Mouse (Mus musculus) lung, postnatal 36 days (tissue): Measurements from ENCODE around the gene Uqcr11.

Experiments used
- DNase-seq: peaks from one replicate; pipeline ENCODE4 v3.0.0; 2022; ENCODE audit warnings: mixed read lengths

Gene Uqcr11

DNA sequence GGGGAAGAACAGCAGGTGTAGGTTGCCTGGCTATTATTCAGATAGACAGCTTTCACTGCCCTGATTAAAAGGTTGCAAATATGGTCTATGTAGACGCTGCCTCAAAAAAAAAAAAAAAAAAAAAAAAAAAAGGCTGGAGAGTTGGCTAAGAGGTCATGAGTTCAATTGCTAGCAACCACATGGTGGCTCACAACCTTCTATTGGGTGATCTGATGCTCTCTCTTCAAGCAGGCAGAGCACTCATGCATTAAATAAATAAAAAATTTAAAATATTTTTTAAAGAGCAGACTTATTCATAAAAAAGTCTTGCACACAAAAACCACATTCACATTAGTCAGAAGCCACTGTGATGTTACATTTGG is 8.5 kb downstream of the Uqcr11 start:
- DNase-seq: no peak

DNA sequence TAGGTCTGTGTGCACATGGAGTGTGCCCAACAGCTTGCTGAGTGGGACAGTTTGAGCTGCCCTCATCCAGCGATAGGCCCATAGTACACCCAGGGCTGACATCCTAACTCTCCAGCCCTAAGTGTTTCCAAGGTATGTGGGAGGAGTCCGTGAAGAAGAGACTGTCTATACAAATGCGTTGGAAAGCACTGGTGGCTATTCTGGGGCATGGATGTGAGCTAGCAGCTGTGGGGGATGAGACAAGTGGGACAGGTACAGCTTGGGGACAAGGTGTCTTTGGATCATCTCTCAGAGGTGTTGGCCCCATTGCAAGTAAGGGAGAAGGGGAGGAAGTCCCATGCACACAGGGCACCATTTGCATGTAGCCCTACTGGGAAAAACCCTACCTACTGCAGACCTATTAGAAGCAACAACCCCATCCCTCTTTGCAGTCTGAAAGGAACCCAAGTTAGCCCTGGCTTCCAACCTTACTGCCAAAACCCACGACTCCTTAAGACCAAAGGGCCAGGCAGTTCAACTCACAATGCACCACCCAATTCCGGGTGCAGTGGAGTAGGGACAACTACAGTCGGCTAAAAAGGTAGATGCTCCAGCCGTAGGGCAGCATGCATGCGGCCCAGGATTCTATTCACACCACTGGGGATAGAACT is 9.0 kb downstream of the Uqcr11 start:
- DNase-seq: no peak

DNA sequence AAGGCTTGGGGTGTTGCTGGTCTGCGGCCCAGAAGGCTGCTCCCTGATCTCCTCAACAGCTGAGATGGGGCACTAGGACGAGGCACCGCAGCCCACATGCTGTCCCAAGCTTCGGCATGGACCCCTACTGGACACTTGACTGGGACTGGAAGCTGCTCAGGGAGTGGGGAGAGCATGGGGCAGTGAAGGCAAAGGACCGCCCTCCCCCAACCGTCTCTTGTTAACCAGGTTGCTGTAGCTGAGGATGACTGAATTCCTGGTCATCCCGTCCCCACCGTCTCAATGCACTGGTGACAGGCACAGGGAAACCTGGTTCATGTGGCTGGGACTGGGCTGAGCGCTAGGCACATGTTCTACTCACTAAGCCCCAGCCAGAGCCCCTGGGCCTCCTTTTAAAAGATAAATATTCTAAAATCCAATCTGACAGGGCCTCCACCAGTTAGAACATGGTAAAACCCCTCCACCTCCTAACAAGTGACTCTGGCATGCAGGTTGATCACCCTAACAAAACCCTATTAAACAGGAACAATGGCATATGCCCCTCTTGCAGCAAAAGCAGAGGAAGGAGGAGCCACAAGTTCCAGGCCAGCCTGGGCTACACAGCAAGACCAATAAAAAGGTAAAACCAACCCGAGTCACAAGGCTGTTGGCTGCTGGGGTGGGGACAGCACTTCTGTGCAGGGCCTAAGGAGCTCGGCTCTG is 9.7 kb downstream of the Uqcr11 start:
- DNase-seq: no peak

DNA sequence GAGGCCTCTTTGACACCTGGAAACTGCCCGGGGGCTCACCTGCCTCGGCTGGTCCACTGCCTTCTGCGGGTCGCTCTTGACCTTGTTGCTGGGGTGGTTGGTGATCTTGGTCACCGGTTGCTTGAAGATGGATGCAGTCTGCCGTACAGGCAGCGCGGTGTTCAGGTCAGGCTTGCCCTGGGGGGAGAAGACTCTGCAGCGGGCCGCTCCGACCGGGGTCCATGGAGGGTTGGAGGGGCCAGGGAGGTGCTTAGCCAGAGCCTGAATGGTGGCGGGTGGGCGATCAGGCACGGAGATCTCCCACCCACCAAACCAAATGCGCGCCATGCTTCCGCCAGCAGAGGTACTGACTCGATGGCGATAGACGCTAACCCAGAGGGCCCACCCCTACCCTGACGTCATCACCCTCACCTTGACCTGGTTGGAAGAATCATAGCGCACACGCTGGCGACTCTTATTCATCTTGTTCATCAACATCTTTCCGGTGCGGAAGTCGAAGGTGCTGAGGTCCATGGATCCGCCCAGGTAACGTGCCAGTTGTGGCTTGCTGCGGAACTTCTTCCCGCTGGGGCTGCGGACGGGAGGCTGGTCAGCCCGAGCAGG is 11.5 kb downstream of the Uqcr11 start:
- DNase-seq: no peak

DNA sequence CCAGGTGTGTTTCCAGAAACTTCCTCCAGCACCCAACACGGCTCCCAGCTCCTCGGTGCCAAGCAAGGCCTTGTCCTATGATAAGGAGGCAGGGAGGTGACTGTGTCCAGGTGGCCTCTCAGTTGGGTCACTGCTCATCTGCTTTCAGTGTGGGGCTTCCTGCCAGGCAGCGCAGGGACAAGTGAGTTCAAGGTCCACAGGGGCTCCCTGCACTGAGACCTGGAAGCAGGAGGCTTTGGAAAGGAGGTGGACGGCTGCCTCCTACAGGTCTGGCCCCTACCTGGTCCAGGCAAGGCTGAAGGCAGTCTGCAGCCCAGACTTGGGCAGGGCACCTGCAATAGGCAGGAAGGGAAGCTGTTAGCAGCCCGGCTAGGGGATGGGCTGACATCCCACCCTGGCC is 13.9 kb downstream of the Uqcr11 start:
- no peak for DNase-seq

DNA sequence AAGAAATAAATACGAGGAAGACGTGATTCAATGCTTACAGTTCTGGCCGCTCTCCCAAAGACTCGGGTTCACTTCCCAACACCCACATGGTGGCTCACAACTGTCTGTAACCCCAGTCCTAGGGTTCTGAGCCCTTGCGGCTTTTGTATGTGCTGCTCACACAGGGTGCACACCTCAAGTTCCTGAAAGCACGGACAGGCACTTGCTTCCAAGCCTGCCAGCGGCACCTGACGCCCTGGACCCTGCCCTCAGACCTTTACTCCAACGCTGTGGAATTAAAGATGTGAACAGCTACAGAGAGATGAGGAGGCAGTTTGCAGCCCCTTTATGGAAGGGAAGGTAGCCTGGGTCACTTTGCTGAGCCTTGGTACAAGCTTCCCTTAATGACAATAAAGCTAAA is 15.9 kb downstream of the Uqcr11 start:
- no peak for DNase-seq

DNA sequence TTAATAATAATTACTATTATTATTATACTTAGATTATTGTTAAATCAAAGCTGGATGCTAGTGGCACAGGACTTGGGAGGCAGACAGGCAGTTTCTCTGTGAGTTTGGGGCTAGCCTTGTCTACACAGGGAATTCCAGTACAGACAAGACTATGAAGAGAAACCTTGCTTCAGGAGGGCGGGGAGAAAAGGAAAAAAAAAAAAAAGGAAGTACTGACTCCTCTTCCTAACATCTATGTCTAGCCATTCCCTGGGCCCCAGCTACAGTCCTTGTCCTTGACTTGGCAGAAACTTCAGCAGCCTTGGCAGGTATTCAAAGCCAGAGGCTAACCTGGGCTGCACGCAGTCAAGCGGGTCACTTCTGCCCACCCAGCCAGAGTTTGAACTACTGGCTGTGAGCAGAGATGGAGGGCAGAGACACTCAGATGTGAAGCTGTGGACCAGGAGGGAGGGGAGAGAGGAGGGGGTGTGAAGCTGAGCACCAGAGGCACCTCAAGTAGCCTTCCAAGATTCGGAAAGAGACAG is 17.4 kb downstream of the Uqcr11 start:
- DNase-seq: no peak

DNA sequence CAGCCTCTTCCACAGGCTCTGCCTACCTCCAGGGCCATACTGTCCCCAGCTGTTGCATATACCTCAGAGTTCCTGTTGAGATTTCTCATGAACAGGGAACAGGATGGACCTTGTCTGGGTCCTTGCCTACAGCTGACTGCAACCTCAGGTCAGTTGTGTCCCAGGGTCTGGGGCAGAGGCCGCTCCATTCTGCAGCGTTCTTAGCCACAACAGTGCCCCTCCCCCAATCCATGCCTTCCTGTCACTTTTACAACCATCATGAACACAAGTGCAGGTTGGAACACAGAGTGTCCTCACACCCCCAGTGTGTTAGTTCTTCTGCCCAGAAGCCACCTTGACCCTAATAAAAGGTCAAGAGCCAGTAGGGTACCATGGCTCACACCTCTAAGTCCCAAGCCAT is 17.9 kb downstream of the Uqcr11 start:
- no peak for DNase-seq

DNA sequence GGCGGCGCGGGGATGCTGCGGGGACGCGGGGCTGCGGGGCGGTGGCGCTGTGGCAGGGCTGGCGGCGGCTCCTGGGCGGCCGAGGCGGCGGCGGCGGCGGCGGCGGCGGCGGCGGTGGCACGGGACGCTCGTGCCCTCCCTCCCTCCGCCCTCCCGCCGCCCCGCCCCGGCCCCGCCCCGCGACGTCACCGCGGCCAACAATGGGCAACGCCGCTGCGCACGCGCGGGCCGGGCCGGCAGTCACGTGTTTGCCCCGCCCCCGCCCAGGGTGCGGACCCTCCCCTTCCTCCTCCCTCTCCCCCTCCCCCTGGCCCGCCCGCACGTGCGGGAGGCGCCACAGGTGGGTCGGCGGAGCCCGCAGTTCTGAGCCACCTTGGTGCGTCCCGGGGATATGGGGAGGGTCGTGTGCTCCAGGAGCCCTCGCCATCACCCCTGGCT is 19.1 kb downstream of the Uqcr11 start, which contains the start of gene Mex3d:
TSS of gene Mex3d (minus strand) at position 138 of the 438 bp plus-strand sequence.
- peak; percentile 90 for DNase-seq

DNA sequence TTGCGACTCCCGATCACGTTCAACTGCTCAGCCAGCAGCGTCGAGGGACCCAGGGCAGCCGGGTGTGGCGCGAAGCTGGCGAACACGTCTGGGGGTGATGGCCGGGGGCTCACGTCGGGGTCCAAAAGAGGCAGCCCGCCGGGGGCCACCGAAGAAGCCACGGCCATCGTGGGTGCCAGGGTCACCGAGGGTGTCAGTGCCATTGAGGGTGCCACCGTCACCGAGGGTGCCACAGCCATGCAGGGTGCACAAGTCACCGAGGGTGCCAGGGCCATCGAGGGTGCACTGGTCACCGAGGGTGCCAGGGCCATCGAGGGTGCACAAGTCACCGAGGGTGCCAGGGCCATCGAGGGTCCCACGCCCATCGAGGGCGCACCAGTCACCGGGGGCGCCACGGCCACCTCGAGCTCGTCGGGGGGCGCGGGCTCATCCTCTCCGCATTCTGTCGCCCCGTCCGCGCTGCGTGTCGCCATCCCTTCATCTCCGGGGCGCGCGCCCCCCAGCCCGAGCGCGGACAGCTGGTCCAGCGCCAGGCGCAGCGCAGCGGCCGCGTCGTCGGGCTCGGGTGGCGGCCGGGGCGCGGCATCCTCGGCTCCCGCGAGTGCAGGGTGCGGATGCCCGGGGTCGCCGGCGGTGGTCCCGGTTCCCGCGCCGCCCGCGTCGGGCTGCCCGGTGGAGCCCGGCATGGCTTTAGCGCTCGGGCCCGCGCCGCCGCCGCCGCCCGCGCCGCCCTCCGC is 19.7 kb downstream of the Uqcr11 start:
- no peak for DNase-seq

DNA sequence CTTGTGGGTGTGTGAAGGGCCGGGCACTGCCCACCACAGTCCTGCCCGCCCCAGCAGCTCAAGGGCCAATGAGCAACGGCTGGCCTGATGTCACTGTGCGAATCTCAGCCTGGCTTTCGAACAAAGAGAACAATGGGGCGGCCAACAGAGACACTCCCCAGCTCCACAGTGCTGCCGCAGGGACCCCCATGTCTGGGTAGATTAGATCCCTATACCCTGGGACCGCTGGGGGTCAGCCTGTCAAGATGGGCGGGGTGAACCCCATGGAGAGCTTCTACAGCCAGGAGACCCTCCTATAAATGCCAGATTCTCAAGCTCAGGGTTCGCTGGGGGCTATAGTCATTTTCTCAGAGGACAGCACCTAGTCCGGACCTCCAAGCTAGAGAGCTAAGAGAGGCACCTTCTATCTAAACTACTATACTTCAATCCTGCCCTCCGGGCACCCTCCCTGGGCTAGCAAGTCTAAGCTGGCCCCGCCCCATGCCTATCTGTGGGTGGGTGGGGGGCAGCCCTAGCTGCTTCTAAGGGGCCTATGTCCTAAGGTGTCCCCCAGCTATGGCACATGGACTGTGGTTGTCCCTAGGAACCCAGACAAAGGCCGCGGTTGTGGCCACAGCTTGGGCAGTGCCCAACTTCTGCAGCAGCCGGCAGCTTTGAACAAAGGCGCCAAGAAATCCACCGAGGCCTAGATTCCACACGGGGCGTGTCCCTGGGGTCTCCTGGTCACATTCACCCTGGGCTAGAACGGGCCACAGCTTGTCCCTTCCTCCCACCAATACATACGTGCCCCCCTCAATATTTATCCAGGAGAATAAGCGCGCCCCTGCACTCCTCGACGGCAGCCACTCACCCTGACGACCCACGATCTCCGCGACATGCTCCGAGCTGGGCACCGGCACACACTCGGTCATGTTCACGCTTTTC is 20.6 kb downstream of the Uqcr11 start:
- peak; percentile 52 for DNase-seq

DNA sequence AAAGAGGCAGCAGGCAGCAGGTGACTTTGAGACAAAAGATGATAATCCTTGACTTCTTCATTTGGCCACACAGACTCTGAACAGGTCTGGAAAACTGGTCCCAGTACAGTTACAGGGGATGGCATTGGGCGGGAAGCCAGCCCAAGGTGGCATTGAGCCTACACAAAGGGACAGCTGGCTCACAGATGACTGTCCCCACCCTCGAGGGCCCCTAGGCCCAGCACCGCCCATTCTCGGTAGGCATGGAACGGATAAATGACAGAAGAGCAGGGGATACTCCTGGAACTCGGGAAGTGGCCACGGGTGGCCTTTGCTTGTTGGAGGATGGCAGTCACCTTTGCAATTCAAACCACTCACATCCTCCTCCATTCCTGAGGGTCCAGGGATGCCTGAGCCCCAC is 21.3 kb downstream of the Uqcr11 start:
- no peak for DNase-seq

DNA sequence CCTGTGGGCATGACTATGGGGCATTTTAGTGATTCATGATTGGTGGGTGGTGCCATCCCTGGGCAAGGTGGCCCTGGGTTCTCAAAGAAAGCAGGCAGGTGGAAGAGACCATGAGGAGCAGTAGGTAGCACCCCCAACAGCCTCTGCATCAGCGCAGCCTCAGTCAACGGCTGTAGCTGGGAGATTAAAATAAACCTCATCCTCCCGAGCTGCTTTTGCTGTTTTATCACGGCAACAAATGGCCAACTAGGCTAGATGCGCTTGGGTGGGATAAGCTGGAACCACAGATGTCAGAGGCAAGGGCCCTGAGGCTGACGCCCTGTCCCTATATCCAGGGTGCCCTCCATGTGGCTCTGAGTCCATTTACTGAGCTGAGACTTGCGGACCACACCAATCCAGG is 21.9 kb downstream of the Uqcr11 start:
- no peak for DNase-seq

DNA sequence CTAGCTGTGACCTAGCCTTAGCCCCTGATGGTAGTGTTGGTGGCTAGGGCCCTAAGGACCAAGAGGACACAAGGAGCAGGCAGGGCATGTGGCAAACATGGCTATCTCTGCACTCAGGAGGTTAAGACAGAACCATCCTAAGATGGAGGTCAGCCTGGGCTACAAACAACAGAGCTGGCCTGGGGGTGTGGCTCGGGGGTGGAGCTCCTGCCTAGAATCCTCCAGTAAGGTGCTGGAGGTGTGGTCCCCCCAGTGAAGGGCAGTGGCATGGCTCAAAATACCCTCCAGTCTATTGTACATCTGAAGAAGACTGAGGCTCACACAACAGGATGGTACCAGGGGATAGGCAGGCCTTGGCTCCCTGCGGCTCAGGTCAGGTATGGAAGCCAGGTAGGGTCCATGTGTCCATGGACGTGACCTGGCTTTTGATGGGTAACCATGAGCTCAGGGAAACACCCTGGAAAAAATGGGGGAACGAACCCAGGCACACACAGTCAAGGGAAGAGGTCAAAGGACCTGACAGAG is 22.5 kb downstream of the Uqcr11 start:
- no peak for DNase-seq

DNA sequence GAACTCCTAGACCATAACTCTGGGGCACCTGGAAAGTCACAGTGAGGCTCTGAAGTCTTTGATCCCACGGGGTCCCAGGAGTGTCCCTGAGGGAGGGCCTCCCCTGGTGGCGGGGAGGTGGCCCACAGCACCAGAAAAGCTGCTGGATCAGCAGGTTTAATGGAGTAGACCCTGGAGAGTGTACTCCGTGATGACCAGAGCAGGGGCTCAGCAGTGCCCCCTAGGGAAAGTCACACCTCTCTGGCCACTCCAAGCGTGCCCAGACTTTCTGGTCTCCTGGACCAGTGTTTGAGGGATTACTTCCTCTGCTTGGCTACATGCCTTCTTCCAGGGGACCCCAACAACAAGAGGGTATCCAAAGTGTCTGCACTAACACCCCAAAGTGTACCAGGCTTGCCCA is 23.2 kb downstream of the Uqcr11 start:
- peak; percentile 28 for DNase-seq

DNA sequence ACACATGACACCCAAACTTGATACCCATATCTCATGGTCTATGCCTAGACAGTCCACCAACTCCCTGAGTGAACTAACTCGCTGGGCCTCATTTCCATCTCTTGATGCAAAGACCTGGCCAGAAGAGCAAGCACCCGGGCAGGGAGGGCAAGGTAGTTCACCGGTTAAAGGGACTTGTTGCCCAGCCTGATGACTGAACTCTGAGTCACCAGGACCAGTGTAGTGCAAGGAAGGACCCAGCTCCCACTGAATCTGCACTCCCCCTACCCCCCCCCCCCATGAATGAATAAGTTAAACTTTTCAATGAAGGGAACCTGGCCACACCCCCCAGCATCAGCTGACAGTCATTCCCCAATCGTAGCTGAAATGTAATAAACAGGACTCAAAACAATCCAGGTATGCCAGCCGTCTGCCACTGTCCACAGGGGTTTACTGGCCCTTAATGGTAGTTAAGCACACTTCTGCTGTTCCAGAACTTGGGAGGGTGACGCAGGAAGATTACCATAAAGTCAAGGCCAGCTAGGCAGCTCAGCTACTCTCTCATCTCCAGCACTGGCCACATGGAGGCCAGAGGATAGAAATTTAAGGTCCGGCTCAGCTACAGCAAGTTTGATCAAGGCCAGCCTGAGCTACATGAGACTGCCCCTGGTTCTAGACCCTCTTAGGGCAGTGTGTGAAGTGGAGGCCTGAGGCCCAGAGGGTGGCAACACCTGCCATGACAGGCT is 23.8 kb downstream of the Uqcr11 start:
- DNase-seq: no peak

DNA sequence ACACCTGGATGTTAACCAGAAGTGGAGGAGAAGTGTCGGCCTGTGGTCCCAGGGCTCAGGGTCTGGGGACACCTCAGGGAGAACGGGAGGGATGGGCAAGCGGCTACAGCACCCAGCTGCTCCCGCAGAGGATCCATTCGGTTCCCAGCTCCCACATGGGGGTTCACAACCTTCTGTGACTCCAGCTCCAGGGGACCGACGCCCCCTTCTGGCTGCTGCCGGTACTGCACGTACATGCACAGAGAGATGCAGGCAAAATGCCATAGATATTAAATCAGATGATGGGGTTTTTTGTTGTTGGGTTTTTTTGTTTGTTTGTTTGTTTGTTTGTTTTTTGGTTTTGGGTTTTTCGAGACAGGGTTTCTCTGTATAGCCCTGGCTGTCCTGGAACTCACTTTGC is 28.9 kb downstream of the Uqcr11 start:
- peak; percentile 40 for DNase-seq

DNA sequence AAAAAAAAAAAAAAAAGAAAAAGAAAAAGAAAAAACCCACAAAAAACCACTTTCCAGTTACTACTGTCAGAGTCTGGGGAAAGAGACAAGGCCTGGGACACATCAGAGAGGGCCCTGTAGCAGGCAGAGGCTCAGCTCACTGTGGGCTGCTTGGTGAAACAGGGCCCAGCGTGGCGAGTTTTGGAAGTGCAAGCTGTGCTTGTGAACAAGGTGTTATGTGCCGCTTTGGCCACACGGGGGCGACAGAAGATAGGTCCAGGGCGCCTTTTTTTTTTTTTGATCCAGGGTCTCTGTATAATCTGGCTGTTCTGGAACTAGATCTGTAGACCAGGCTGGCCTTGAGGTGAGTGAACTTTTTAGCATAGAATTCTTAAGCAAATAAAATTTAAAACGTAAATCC is 30.5 kb downstream of the Uqcr11 start:
- peak; percentile 97 for DNase-seq

DNA sequence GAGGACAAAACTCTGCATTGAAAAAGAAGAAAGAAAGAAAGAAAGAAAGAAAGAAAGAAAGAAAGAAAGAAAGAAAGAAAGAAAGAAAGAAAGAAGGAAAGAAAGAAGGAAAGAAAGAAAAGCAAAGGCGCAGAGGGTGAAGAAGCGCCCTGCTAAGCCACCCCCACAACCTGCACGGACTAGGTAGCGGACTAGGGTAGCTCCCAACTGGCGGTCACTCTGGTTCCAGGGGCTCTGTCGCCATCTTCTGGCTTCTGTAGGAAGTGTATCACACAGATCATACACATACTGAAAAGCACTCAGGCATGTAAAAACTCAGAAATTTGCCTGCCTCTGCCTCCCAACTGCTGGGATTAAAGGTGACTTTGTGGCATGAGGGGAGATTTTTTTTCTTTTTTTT is 32.6 kb downstream of the Uqcr11 start:
- peak; percentile 93 for DNase-seq

DNA sequence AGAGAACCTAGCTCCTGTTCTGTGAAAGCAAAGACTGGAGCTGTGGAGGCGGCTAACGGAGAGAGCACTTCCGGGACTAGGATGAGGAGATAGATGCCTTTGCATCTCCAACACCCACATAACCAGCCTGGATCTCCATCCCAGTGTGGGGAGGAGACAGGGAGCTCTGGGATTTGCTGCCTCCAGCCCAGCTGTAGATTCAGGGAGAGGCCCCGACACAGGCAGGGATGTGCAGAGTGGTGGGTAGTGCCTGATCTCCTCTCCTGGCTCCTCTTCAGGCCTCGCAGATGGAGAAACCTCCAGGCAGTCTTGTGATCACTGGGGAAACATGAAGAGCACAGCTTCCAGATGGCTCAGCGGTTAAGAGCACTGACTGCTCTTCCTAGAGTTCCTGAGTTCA is 33.9 kb downstream of the Uqcr11 start:
- no peak for DNase-seq

DNA sequence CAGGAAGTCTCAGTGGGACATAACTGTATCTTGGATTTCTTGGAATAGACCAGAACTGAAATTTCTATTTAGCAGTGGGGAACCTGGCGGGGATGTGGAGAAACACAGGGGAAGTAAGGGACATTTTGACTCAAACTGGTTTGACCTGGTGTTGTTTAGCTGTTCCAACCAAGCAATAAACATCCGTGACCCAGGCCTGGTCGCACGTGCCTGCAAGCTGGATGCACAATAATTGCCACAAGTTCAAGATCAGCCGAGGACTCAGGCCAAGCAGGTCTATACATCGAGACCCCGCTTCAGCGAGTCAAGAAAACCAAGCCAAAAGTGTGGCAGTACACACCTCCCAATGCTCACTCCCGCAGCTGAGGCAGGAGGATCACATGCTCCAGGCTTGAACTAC is 34.6 kb downstream of the Uqcr11 start:
- no peak for DNase-seq
